Mouse (Mus musculus) gastrocnemius, postnatal 25 days (tissue): ENCODE results near the gene Acsbg2. TPM values are rescaled to one million over a fixed set of nuclear protein-coding genes. Genes with fewer than 3 reads are reported as not detected.

Experiments
- DNase-seq: peaks from one replicate; pipeline ENCODE4 v3.0.0; 2022
- total RNA-seq, 2 experiments: library from RNA; stranded (reverse); gene quantifications; 1 replicate in 1 of 2; 2 replicates in 1 of 2; pipeline ENCODE4 v1.2.3; 2021

The Acsbg2 gene
- total RNA-seq, 2 experiments from 2014 or later, result not detected

- DNase-seq, result no peak
These were observed 2.5 kb downstream of the Acsbg2 start for GRCm38 (mm10) chr17:56871767-56872166.

GRCm38 (mm10) chr17:56870287-56870953 lies 3.8 kb downstream of the Acsbg2 start:
- no peak for DNase-seq

GRCm38 (mm10) chr17:56869481-56869977 lies 4.7 kb downstream of the Acsbg2 start:
- DNase-seq, result no peak

- DNase-seq, result no peak
These were observed 8.2 kb downstream of the Acsbg2 start for GRCm38 (mm10) chr17:56866071-56866470.

GRCm38 (mm10) chr17:56861197-56861596 lies 13.1 kb downstream of the Acsbg2 start:
- DNase-seq, result no peak

GRCm38 (mm10) chr17:56858922-56859321 lies 15.3 kb downstream of the Acsbg2 start:
- no peak for DNase-seq

GRCm38 (mm10) chr17:56858216-56858615 lies 16.0 kb downstream of the Acsbg2 start:
- peak; percentile 39 for DNase-seq

GRCm38 (mm10) chr17:56855421-56855820 lies 18.8 kb downstream of the Acsbg2 start:
- no peak for DNase-seq

- DNase-seq, result no peak
These were observed 23.1 kb downstream of the Acsbg2 start for GRCm38 (mm10) chr17:56851167-56851566.

- DNase-seq, result no peak
These were observed 24.5 kb downstream of the Acsbg2 start for GRCm38 (mm10) chr17:56849710-56850109.

GRCm38 (mm10) chr17:56848785-56849184 lies 25.5 kb downstream of the Acsbg2 start:
- DNase-seq, result no peak

- no peak for DNase-seq
These were observed 30.6 kb downstream of the Acsbg2 start for GRCm38 (mm10) chr17:56843678-56844077.

- DNase-seq, result no peak
These were observed 32.1 kb downstream of the Acsbg2 start for GRCm38 (mm10) chr17:56842173-56842572.

- no peak for DNase-seq
These were observed 33.7 kb downstream of the Acsbg2 start for GRCm38 (mm10) chr17:56840524-56840923.

- no peak for DNase-seq
These were observed 37.9 kb downstream of the Acsbg2 start for GRCm38 (mm10) chr17:56836336-56836735.

- no peak for DNase-seq
These were observed 40.9 kb downstream of the Acsbg2 start for GRCm38 (mm10) chr17:56833381-56833780.

GRCm38 (mm10) chr17:56832918-56833317 lies 41.3 kb downstream of the Acsbg2 start:
- no peak for DNase-seq

- DNase-seq, result peak; percentile 99
These were observed 43.0 kb downstream of the Acsbg2 start for GRCm38 (mm10) chr17:56831111-56831816.

GRCm38 (mm10) chr17:56830411-56831110 lies 43.7 kb downstream of the Acsbg2 start, which contains the start of gene Rfx2:
Gene Rfx2, minus strand, starts transcription at chr17:56831013.
- no peak for DNase-seq

GRCm38 (mm10) chr17:56829795-56830194 lies 44.5 kb downstream of the Acsbg2 start:
- DNase-seq, result peak; percentile 20

GRCm38 (mm10) chr17:56829171-56829570 lies 45.1 kb downstream of the Acsbg2 start:
- no peak for DNase-seq

- DNase-seq, result no peak
These were observed 47.5 kb downstream of the Acsbg2 start for GRCm38 (mm10) chr17:56826718-56827117.

GRCm38 (mm10) chr17:56823352-56823751 lies 50.9 kb downstream of the Acsbg2 start:
- no peak for DNase-seq
